Comparison of ENCODE assay signal across 10 mouse cellular contexts in the genomic region with DNA sequence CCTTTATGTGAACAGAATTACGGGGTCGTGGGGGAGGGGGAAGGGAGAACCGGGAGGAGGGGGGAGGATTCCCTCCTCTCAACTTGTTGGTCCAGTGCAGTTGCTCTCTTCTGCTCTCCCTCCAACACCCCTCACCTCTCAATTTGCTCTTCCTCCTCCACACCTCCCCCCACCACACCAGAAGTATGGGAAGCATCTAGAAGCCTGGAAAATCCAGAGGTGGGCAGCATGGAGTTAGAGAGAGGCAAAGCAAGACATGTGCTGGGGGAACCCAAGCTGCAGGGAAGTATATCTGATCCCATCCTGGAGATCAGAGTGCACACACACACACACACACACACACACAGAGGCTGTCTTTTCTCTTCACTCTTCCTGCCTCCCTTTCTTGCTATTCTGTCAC. TPM values are rescaled to one million over a fixed set of nuclear protein-coding genes. Genes with fewer than 3 reads are reported as not detected.
DNase-seq lines count a peak whose midpoint lies in the region; ATAC-seq lines count a peak whose summit lies in the region.
"Had no signal": no experiment of that assay in that cellular context is flagged by ENCODE, and none has a peak within 500 bp of the region (broad histone marks: within the 10 kb centered on the region; RNA-seq: fewer than 3 reads in every experiment).

No protein-coding gene starts in this region.

- no peaks in the 10 kb centered on the region for H3K36me3 ChIP-seq in hindbrain, embryonic 12.5 days
- H3K36me3 ChIP-seq in hindbrain, embryonic 11.5 days (ENCODE audit: control insufficient read depth, insufficient read depth, low read length): no peaks in the 10 kb centered on the region
- no peaks in the 10 kb centered on the region for H3K36me3 ChIP-seq in embryonic facial prominence, embryonic 13.5 days
- H3K36me3 ChIP-seq in heart, embryonic 16.5 days (ENCODE audit: control insufficient read depth, insufficient read depth): no peaks in the 10 kb centered on the region
- no peaks in the 10 kb centered on the region for H3K36me3 ChIP-seq in midbrain, embryonic 11.5 days (ENCODE audit: control insufficient read depth, insufficient read depth, low read length)

- no peak overlapping the region for H3K27ac ChIP-seq in hindbrain, embryonic 12.5 days
- no peak overlapping the region for H3K27ac ChIP-seq in hindbrain, embryonic 11.5 days (ENCODE audit: low read depth, low read length)
- no peak overlapping the region for H3K27ac ChIP-seq in embryonic facial prominence, embryonic 13.5 days
- peak overlapping the region; percentile 3; the same call in 1 of the 2 replicates for H3K27ac ChIP-seq in heart, embryonic 16.5 days (ENCODE audit: low read length)
- no peak overlapping the region for H3K27ac ChIP-seq in midbrain, embryonic 11.5 days (ENCODE audit: low read depth, low read length)

- H3K4me1 ChIP-seq in hindbrain, embryonic 12.5 days: peaks cover 23% of the 10 kb centered on the region
- peaks cover 8% of the 10 kb centered on the region; the same call in 1 of the 2 replicates for H3K4me1 ChIP-seq in hindbrain, embryonic 11.5 days (replicated peaks; ENCODE audit: control insufficient read depth, insufficient read depth, low read length)
- H3K4me1 ChIP-seq in embryonic facial prominence, embryonic 13.5 days: peaks cover 31% of the 10 kb centered on the region
- H3K4me1 ChIP-seq in heart, embryonic 16.5 days (ENCODE audit: control insufficient read depth, insufficient read depth, low read length): peaks cover 24% of the 10 kb centered on the region
- peaks cover 14% of the 10 kb centered on the region for H3K4me1 ChIP-seq in midbrain, embryonic 11.5 days (ENCODE audit: control insufficient read depth, insufficient read depth, low read length)

- peaks cover 18% of the 10 kb centered on the region for H3K27me3 ChIP-seq in hindbrain, embryonic 12.5 days
- no peaks in the 10 kb centered on the region for H3K27me3 ChIP-seq in hindbrain, embryonic 11.5 days (ENCODE audit: control insufficient read depth, insufficient read depth, low read length)
- H3K27me3 ChIP-seq in embryonic facial prominence, embryonic 13.5 days: peaks cover 26% of the 10 kb centered on the region
- no peaks in the 10 kb centered on the region for H3K27me3 ChIP-seq in heart, embryonic 16.5 days (ENCODE audit: control insufficient read depth, insufficient read depth, low read length)
- no peaks in the 10 kb centered on the region for H3K27me3 ChIP-seq in midbrain, embryonic 11.5 days (ENCODE audit: control insufficient read depth, insufficient read depth, low read length)

- WGBS in hindbrain, embryonic 12.5 days: 0% methylated on average over 3 of the region's 3 CpGs
- 0% methylated on average over 3 of the region's 3 CpGs for WGBS in hindbrain, embryonic 11.5 days
- WGBS in embryonic facial prominence, embryonic 13.5 days: 0% methylated on average over 3 of the region's 3 CpGs
- WGBS in heart, embryonic 16.5 days: 3% methylated on average over 3 of the region's 3 CpGs
- WGBS in midbrain, embryonic 11.5 days: 0% methylated on average over 3 of the region's 3 CpGs

- peak overlapping the region; percentile 37 for H3K4me2 ChIP-seq in hindbrain, embryonic 12.5 days (replicated peaks)
- H3K4me2 ChIP-seq in hindbrain, embryonic 11.5 days (replicated peaks; ENCODE audit: low read depth, low read length): no peak overlapping the region
- H3K4me2 ChIP-seq in embryonic facial prominence, embryonic 13.5 days: peak overlapping the region; percentile 53
- H3K4me2 ChIP-seq in heart, embryonic 16.5 days (ENCODE audit: low read depth, low read length): peak overlapping the region; percentile 59
- H3K4me2 ChIP-seq in midbrain, embryonic 11.5 days: no peak overlapping the region

- no peaks in the 10 kb centered on the region for H3K9me3 ChIP-seq in hindbrain, embryonic 12.5 days (replicated peaks)
- H3K9me3 ChIP-seq in hindbrain, embryonic 11.5 days (ENCODE audit: control insufficient read depth, low read length): no peaks in the 10 kb centered on the region
- no peaks in the 10 kb centered on the region for H3K9me3 ChIP-seq in embryonic facial prominence, embryonic 13.5 days
- H3K9me3 ChIP-seq in heart, embryonic 16.5 days (replicated peaks; ENCODE audit: control insufficient read depth, low read length): no peaks in the 10 kb centered on the region
- no peaks in the 10 kb centered on the region for H3K9me3 ChIP-seq in midbrain, embryonic 11.5 days (ENCODE audit: control insufficient read depth, low read length)

- no peak overlapping the region for H3K4me3 ChIP-seq in hindbrain, embryonic 12.5 days
- no peak overlapping the region for H3K4me3 ChIP-seq in hindbrain, embryonic 11.5 days (ENCODE audit: low read depth, low read length)
- H3K4me3 ChIP-seq in embryonic facial prominence, embryonic 13.5 days: peak overlapping the region; percentile 20; the same call in 1 of the 2 replicates
- H3K4me3 ChIP-seq in heart, embryonic 16.5 days (ENCODE audit: low read length): peak overlapping the region; percentile 11; the same call in 1 of the 2 replicates
- no peak overlapping the region for H3K4me3 ChIP-seq in midbrain, embryonic 11.5 days (ENCODE audit: low read depth, low read length)

- ATAC-seq in hindbrain, embryonic 12.5 days (ENCODE audit: low FRiP score): no peak
- ATAC-seq in hindbrain, embryonic 11.5 days (ENCODE audit: low FRiP score): no peak
- peak; percentile 7; the same call in 1 of the 2 replicates for ATAC-seq in embryonic facial prominence, embryonic 13.5 days (ENCODE audit: insufficient number of reproducible peaks, insufficient read depth, low FRiP score, low TSS enrichment, low read depth)
- ATAC-seq in heart, embryonic 16.5 days (replicated peaks; ENCODE audit: extremely low read depth, insufficient read depth, low FRiP score): no peak
- ATAC-seq in midbrain, embryonic 11.5 days (ENCODE audit: low FRiP score): peak; percentile 28; the same call in 1 of the 2 replicates
- no peak for ATAC-seq in megakaryocyte-erythroid progenitor cell, adult 5-6 weeks (replicated peaks; ENCODE audit: low FRiP score, low TSS enrichment, poor library complexity, severe bottlenecking)

- H3K9ac ChIP-seq in hindbrain, embryonic 12.5 days: no peak overlapping the region; the same call in 1 of the 2 replicates
- no peak overlapping the region for H3K9ac ChIP-seq in hindbrain, embryonic 11.5 days (ENCODE audit: low read depth, low read length)
- peak overlapping the region; percentile 49 for H3K9ac ChIP-seq in embryonic facial prominence, embryonic 13.5 days
- peak overlapping the region; percentile 8 for H3K9ac ChIP-seq in heart, embryonic 16.5 days (ENCODE audit: low read length)
- H3K9ac ChIP-seq in midbrain, embryonic 11.5 days (ENCODE audit: low read length): no peak overlapping the region

- DNase-seq in hindbrain, embryonic 11.5 days (ENCODE audit: low spot score): no peak
- no peak for DNase-seq in midbrain, embryonic 11.5 days (ENCODE audit: low spot score, missing footprints)
- no peak for DNase-seq in ovary, postnatal 14 days (ENCODE audit: low spot score)
- no peak for DNase-seq in cerebellum, postnatal 4 days (ENCODE audit: low spot score in 2 of 2)
- DNase-seq: thymus, adult 2 months had no signal

RNA-seq across cellular contexts. Expression of gene Rorc, which starts 0.6 kb away (rescaled TPM):
- polyA plus RNA-seq in hindbrain, embryonic 12.5 days (2016; fragmentation: Nextera tagmentation; extraction: Ambion mirVana): 0.76 and 0.82 TPM in 2 replicates
- polyA plus RNA-seq in hindbrain, embryonic 11.5 days (2014; fragmentation: Nextera tagmentation; extraction: Ambion mirVana): 0.08 and 0.21 TPM in 2 replicates
- polyA plus RNA-seq in embryonic facial prominence, embryonic 13.5 days (2015; fragmentation: Nextera tagmentation; extraction: Ambion mirVana): 2.3 TPM in 2 replicates
- 10.1 and 15.1 TPM in 2 replicates for polyA plus RNA-seq in heart, embryonic 16.5 days (2015; fragmentation: Nextera tagmentation; extraction: Ambion mirVana)
- 0.10 and 0.14 TPM in 2 replicates for polyA plus RNA-seq in midbrain, embryonic 11.5 days (2014; fragmentation: Nextera tagmentation; extraction: Ambion mirVana)
- 4.6 TPM in 1 of 2 replicates, not detected in the other for total RNA-seq in megakaryocyte-erythroid progenitor cell, adult 5-6 weeks (2014; fragmentation: Nextera tagmentation)
- total RNA-seq in megakaryocyte-erythroid progenitor cell, adult 5-6 weeks (2017): 0.15 TPM in 1 of 2 replicates, not detected in the other

RNA-seq across cellular contexts. Expression of gene C2cd4d, which starts 9.8 kb away (rescaled TPM):
- 2.4 and 2.5 TPM in 2 replicates for polyA plus RNA-seq in hindbrain, embryonic 12.5 days (2016; fragmentation: Nextera tagmentation; extraction: Ambion mirVana)
- 1.4 and 2.1 TPM in 2 replicates for polyA plus RNA-seq in hindbrain, embryonic 11.5 days (2014; fragmentation: Nextera tagmentation; extraction: Ambion mirVana)
- polyA plus RNA-seq in embryonic facial prominence, embryonic 13.5 days (2015; fragmentation: Nextera tagmentation; extraction: Ambion mirVana): 2.3 and 3.5 TPM in 2 replicates
- polyA plus RNA-seq in heart, embryonic 16.5 days (2015; fragmentation: Nextera tagmentation; extraction: Ambion mirVana): 0.22 and 0.54 TPM in 2 replicates
- 0.87 and 1.4 TPM in 2 replicates for polyA plus RNA-seq in midbrain, embryonic 11.5 days (2014; fragmentation: Nextera tagmentation; extraction: Ambion mirVana)
- total RNA-seq in megakaryocyte-erythroid progenitor cell, adult 5-6 weeks (2014; fragmentation: Nextera tagmentation): not detected in 2 replicates
- total RNA-seq in megakaryocyte-erythroid progenitor cell, adult 5-6 weeks (2017): not detected in 2 replicates

RNA-seq across cellular contexts. Expression of gene Lingo4, which starts 26.3 kb away (rescaled TPM):
- 0.52 and 0.53 TPM in 2 replicates for polyA plus RNA-seq in hindbrain, embryonic 12.5 days (2016; fragmentation: Nextera tagmentation; extraction: Ambion mirVana)
- 0.22 and 0.32 TPM in 2 replicates for polyA plus RNA-seq in hindbrain, embryonic 11.5 days (2014; fragmentation: Nextera tagmentation; extraction: Ambion mirVana)
- polyA plus RNA-seq in embryonic facial prominence, embryonic 13.5 days (2015; fragmentation: Nextera tagmentation; extraction: Ambion mirVana): 0.13 and 0.28 TPM in 2 replicates
- 0.27 and 0.46 TPM in 2 replicates for polyA plus RNA-seq in heart, embryonic 16.5 days (2015; fragmentation: Nextera tagmentation; extraction: Ambion mirVana)
- 0.17 and 0.37 TPM in 2 replicates for polyA plus RNA-seq in midbrain, embryonic 11.5 days (2014; fragmentation: Nextera tagmentation; extraction: Ambion mirVana)
- total RNA-seq in megakaryocyte-erythroid progenitor cell, adult 5-6 weeks (2014; fragmentation: Nextera tagmentation): 1.0 TPM in 1 of 2 replicates, not detected in the other
- 0.28 TPM in 1 of 2 replicates, not detected in the other for total RNA-seq in megakaryocyte-erythroid progenitor cell, adult 5-6 weeks (2017)

RNA-seq across cellular contexts. Expression of gene Them5, which starts 30.1 kb away (rescaled TPM):
- not detected in 2 replicates for polyA plus RNA-seq in hindbrain, embryonic 12.5 days (2016; fragmentation: Nextera tagmentation; extraction: Ambion mirVana)
- polyA plus RNA-seq in hindbrain, embryonic 11.5 days (2014; fragmentation: Nextera tagmentation; extraction: Ambion mirVana): 0.11 TPM in 1 of 2 replicates, not detected in the other
- polyA plus RNA-seq in embryonic facial prominence, embryonic 13.5 days (2015; fragmentation: Nextera tagmentation; extraction: Ambion mirVana): 5.2 and 9.2 TPM in 2 replicates
- polyA plus RNA-seq in heart, embryonic 16.5 days (2015; fragmentation: Nextera tagmentation; extraction: Ambion mirVana): 0.14 TPM in 1 of 2 replicates, not detected in the other
- 0.11 TPM in 1 of 2 replicates, not detected in the other for polyA plus RNA-seq in midbrain, embryonic 11.5 days (2014; fragmentation: Nextera tagmentation; extraction: Ambion mirVana)
- total RNA-seq in megakaryocyte-erythroid progenitor cell, adult 5-6 weeks (2014; fragmentation: Nextera tagmentation): not detected in 2 replicates
- not detected in 2 replicates for total RNA-seq in megakaryocyte-erythroid progenitor cell, adult 5-6 weeks (2017)
- total RNA-seq: layer of hippocampus, adult 8-10 months had no signal

RNA-seq across cellular contexts. Expression of gene Tdrkh, which starts 41.0 kb away (rescaled TPM):
- polyA plus RNA-seq in hindbrain, embryonic 12.5 days (2016; fragmentation: Nextera tagmentation; extraction: Ambion mirVana): 48.7 and 52.1 TPM in 2 replicates
- polyA plus RNA-seq in hindbrain, embryonic 11.5 days (2014; fragmentation: Nextera tagmentation; extraction: Ambion mirVana): 51.5 and 58.7 TPM in 2 replicates
- 9.0 TPM in 2 replicates for polyA plus RNA-seq in embryonic facial prominence, embryonic 13.5 days (2015; fragmentation: Nextera tagmentation; extraction: Ambion mirVana)
- 10.1 and 12.2 TPM in 2 replicates for polyA plus RNA-seq in heart, embryonic 16.5 days (2015; fragmentation: Nextera tagmentation; extraction: Ambion mirVana)
- polyA plus RNA-seq in midbrain, embryonic 11.5 days (2014; fragmentation: Nextera tagmentation; extraction: Ambion mirVana): 55.3 and 63.2 TPM in 2 replicates
- 2.3 and 12.0 TPM in 2 replicates for total RNA-seq in megakaryocyte-erythroid progenitor cell, adult 5-6 weeks (2014; fragmentation: Nextera tagmentation)
- 4.7 and 6.8 TPM in 2 replicates for total RNA-seq in megakaryocyte-erythroid progenitor cell, adult 5-6 weeks (2017)

Comparison
In these comparisons a context has a peak if more than half of its experiments do, and no peak if none do; other contexts are left out.
1. H3K4me2 ChIP-seq: peak in hindbrain, embryonic 12.5 days (single experiment), embryonic facial prominence, embryonic 13.5 days (single experiment) and heart, embryonic 16.5 days (single experiment); none in hindbrain, embryonic 11.5 days (single experiment) and midbrain, embryonic 11.5 days (single experiment).
2. ATAC-seq: peak in embryonic facial prominence, embryonic 13.5 days (single experiment) and midbrain, embryonic 11.5 days (single experiment); none in hindbrain, embryonic 12.5 days (single experiment), hindbrain, embryonic 11.5 days (single experiment), heart, embryonic 16.5 days (single experiment) and megakaryocyte-erythroid progenitor cell, adult 5-6 weeks (single experiment).
3. H3K4me3 ChIP-seq: peak in embryonic facial prominence, embryonic 13.5 days (single experiment) and heart, embryonic 16.5 days (single experiment); none in hindbrain, embryonic 12.5 days (single experiment), hindbrain, embryonic 11.5 days (single experiment) and midbrain, embryonic 11.5 days (single experiment).
4. H3K9ac ChIP-seq: peak in embryonic facial prominence, embryonic 13.5 days (single experiment) and heart, embryonic 16.5 days (single experiment); none in hindbrain, embryonic 12.5 days (single experiment), hindbrain, embryonic 11.5 days (single experiment) and midbrain, embryonic 11.5 days (single experiment).